In genomic region chr2:160725877-160726864, GRCm38 (mm10) we compare ENCODE assay signal across 19 mouse cellular contexts. TPM values are rescaled to one million over a fixed set of nuclear protein-coding genes. Genes with fewer than 3 reads are reported as not detected.
DNase-seq lines count a peak whose midpoint lies in the region; ATAC-seq and TF ChIP-seq lines count a peak whose summit lies in the region.
"Had no signal": no experiment of that assay in that cellular context is flagged by ENCODE, and none has a peak within 500 bp of the region (broad histone marks: within the 10 kb centered on the region; RNA-seq: fewer than 3 reads in every experiment).

No protein-coding gene starts in this region.

- H3K4me3 ChIP-seq in forebrain, embryonic 12.5 days (replicated peaks): no peak overlapping the region
- no peak overlapping the region for H3K4me3 ChIP-seq in forebrain, embryonic 11.5 days (ENCODE audit: low read depth, low read length)
- no peak overlapping the region for H3K4me3 ChIP-seq in intestine, embryonic 14.5 days (ENCODE audit: low read depth, low read length)
- no peak overlapping the region for H3K4me3 ChIP-seq in intestine, embryonic 15.5 days (replicated peaks)
- no peak overlapping the region for H3K4me3 ChIP-seq in lung, embryonic 16.5 days (ENCODE audit: low read length)
- no peak overlapping the region for H3K4me3 ChIP-seq in lung, adult 2 months (replicated peaks; ENCODE audit: extremely low read depth, low read depth, low read length)
- H3K4me3 ChIP-seq in limb, embryonic 10.5 days: no peak overlapping the region
- H3K4me3 ChIP-seq: hindbrain, embryonic 15.5 days; liver, embryonic 12.5 days had no signal

- no peaks in the 10 kb centered on the region for H3K9me3 ChIP-seq in forebrain, embryonic 12.5 days
- H3K9me3 ChIP-seq in forebrain, embryonic 11.5 days (ENCODE audit: control insufficient read depth, low read length): no peaks in the 10 kb centered on the region
- no peaks in the 10 kb centered on the region for H3K9me3 ChIP-seq in intestine, embryonic 14.5 days (ENCODE audit: control insufficient read depth, low read length)
- no peaks in the 10 kb centered on the region for H3K9me3 ChIP-seq in intestine, embryonic 15.5 days
- H3K9me3 ChIP-seq in lung, embryonic 16.5 days (ENCODE audit: control insufficient read depth, low read length): no peaks in the 10 kb centered on the region
- no peaks in the 10 kb centered on the region for H3K9me3 ChIP-seq in limb, embryonic 10.5 days (replicated peaks)
- H3K9me3 ChIP-seq: hindbrain, embryonic 15.5 days; liver, embryonic 12.5 days had no signal

- peaks cover 18% of the 10 kb centered on the region for H3K4me1 ChIP-seq in forebrain, embryonic 12.5 days
- peaks cover 5% of the 10 kb centered on the region; the same call in 1 of the 2 replicates for H3K4me1 ChIP-seq in forebrain, embryonic 11.5 days (replicated peaks; ENCODE audit: control insufficient read depth, insufficient read depth, low read length)
- H3K4me1 ChIP-seq in intestine, embryonic 14.5 days (replicated peaks; ENCODE audit: control insufficient read depth, insufficient read depth, low read length): peaks cover 9% of the 10 kb centered on the region; the same call in 1 of the 2 replicates
- peaks cover 12% of the 10 kb centered on the region for H3K4me1 ChIP-seq in intestine, embryonic 15.5 days (replicated peaks)
- peaks cover 15% of the 10 kb centered on the region for H3K4me1 ChIP-seq in lung, embryonic 16.5 days (replicated peaks; ENCODE audit: control insufficient read depth, insufficient read depth, low read length)
- peaks cover 10% of the 10 kb centered on the region for H3K4me1 ChIP-seq in lung, adult 2 months (ENCODE audit: control insufficient read depth, insufficient read depth, low read length)
- H3K4me1 ChIP-seq in limb, embryonic 10.5 days: peaks cover 14% of the 10 kb centered on the region

- peaks cover 42% of the 10 kb centered on the region for H3K36me3 ChIP-seq in forebrain, embryonic 12.5 days (replicated peaks)
- peaks cover 5% of the 10 kb centered on the region for H3K36me3 ChIP-seq in forebrain, embryonic 11.5 days (ENCODE audit: control insufficient read depth, insufficient read depth, low read length)
- H3K36me3 ChIP-seq in intestine, embryonic 14.5 days (ENCODE audit: control insufficient read depth, insufficient read depth, low read length): peaks cover 30% of the 10 kb centered on the region
- peaks cover 13% of the 10 kb centered on the region; the same call in 1 of the 2 replicates for H3K36me3 ChIP-seq in intestine, embryonic 15.5 days
- H3K36me3 ChIP-seq in lung, embryonic 16.5 days (ENCODE audit: control insufficient read depth, insufficient read depth, low read length): peaks cover 15% of the 10 kb centered on the region
- H3K36me3 ChIP-seq in limb, embryonic 10.5 days: peaks cover 52% of the 10 kb centered on the region

- no peak overlapping the region for H3K4me2 ChIP-seq in forebrain, embryonic 12.5 days
- H3K4me2 ChIP-seq in forebrain, embryonic 11.5 days (ENCODE audit: low read depth, low read length, severe bottlenecking): no peak overlapping the region
- no peak overlapping the region for H3K4me2 ChIP-seq in intestine, embryonic 14.5 days (ENCODE audit: low read length)
- H3K4me2 ChIP-seq in intestine, embryonic 15.5 days (replicated peaks): no peak overlapping the region
- no peak overlapping the region for H3K4me2 ChIP-seq in lung, embryonic 16.5 days (ENCODE audit: low read depth, low read length)
- H3K4me2 ChIP-seq: hindbrain, embryonic 15.5 days; liver, embryonic 12.5 days had no signal

- WGBS in forebrain, embryonic 12.5 days: 76% methylated on average over 6 of the region's 6 CpGs
- WGBS in forebrain, embryonic 11.5 days: 86% methylated on average over 6 of the region's 6 CpGs
- WGBS in intestine, embryonic 14.5 days: 79% methylated on average over 6 of the region's 6 CpGs
- WGBS in intestine, embryonic 15.5 days: 79% methylated on average over 6 of the region's 6 CpGs
- 61% methylated on average over 6 of the region's 6 CpGs for WGBS in lung, embryonic 16.5 days
- WGBS in lung, adult 2 months: 63% methylated on average over 6 of the region's 6 CpGs
- WGBS in limb, embryonic 10.5 days: 88% methylated on average over 6 of the region's 6 CpGs

- DNase-seq in forebrain, embryonic 11.5 days (ENCODE audit: low spot score): no peak
- peak; percentile 32 for DNase-seq in intestine, embryonic 14.5 days (ENCODE audit: low spot score)
- DNase-seq in lung, adult 2 months: no peak
- peak; percentile 23 for DNase-seq in limb, embryonic 10.5 days (ENCODE audit: low spot score)
- no peak for DNase-seq in cerebellum, adult 9-11 months
- DNase-seq: adrenal gland, postnatal 10 days; cerebellum, adult 11 months; cerebellum, postnatal 36 days; kidney, adult 8-10 months; kidney, postnatal 4 days; midbrain, embryonic 14.5 days; right cerebral cortex, adult 18-20 months; spleen, adult 18-20 months; thymus, adult 2 months had no signal

- TF ChIP-seq CTCF in lung, adult 2 months (IDR thresholded peaks at IDR 0.05; ENCODE audit: insufficient read depth, low read length): no peak

- H3K27ac ChIP-seq in forebrain, embryonic 12.5 days: 0 out of 2 replicates have a peak overlapping the region, but pooled peaks have one; percentile 68
- H3K27ac ChIP-seq in forebrain, embryonic 11.5 days (ENCODE audit: low read depth, low read length): no peak overlapping the region
- no peak overlapping the region for H3K27ac ChIP-seq in intestine, embryonic 14.5 days (ENCODE audit: low read depth)
- no peak overlapping the region for H3K27ac ChIP-seq in intestine, embryonic 15.5 days
- H3K27ac ChIP-seq in lung, embryonic 16.5 days (ENCODE audit: low read length): peak overlapping the region; percentile 7
- no peak overlapping the region for H3K27ac ChIP-seq in limb, embryonic 10.5 days
- H3K27ac ChIP-seq: hindbrain, embryonic 15.5 days; liver, embryonic 12.5 days had no signal

- TF ChIP-seq POLR2A in lung, adult 2 months (IDR thresholded peaks at IDR 0.05; ENCODE audit: borderline replicate concordance, extremely low read depth, low read depth, low read length): no peak

- no peak overlapping the region for H3K9ac ChIP-seq in forebrain, embryonic 12.5 days
- H3K9ac ChIP-seq in forebrain, embryonic 11.5 days (ENCODE audit: low read length): no peak overlapping the region
- H3K9ac ChIP-seq in intestine, embryonic 14.5 days (ENCODE audit: low read length): no peak overlapping the region
- H3K9ac ChIP-seq in intestine, embryonic 15.5 days: no peak overlapping the region
- no peak overlapping the region for H3K9ac ChIP-seq in lung, embryonic 16.5 days (ENCODE audit: low read length)
- H3K9ac ChIP-seq: hindbrain, embryonic 15.5 days; liver, embryonic 12.5 days had no signal

- H3K27me3 ChIP-seq in forebrain, embryonic 12.5 days: peaks cover 8% of the 10 kb centered on the region; the same call in 1 of the 2 replicates
- no peaks in the 10 kb centered on the region for H3K27me3 ChIP-seq in forebrain, embryonic 11.5 days (ENCODE audit: control insufficient read depth, insufficient read depth, low read length)
- no peaks in the 10 kb centered on the region for H3K27me3 ChIP-seq in intestine, embryonic 14.5 days (replicated peaks; ENCODE audit: control insufficient read depth, insufficient read depth, low read length)
- H3K27me3 ChIP-seq in intestine, embryonic 15.5 days (replicated peaks): no peaks in the 10 kb centered on the region
- no peaks in the 10 kb centered on the region for H3K27me3 ChIP-seq in lung, embryonic 16.5 days (ENCODE audit: control insufficient read depth, insufficient read depth, low read depth, low read length)
- H3K27me3 ChIP-seq in limb, embryonic 10.5 days (ENCODE audit: low read depth, poor library complexity, severe bottlenecking): no peaks in the 10 kb centered on the region
- H3K27me3 ChIP-seq: hindbrain, embryonic 15.5 days had no signal

- ATAC-seq in forebrain, embryonic 12.5 days (ENCODE audit: low FRiP score): no peak
- no peak for ATAC-seq in forebrain, embryonic 11.5 days (replicated peaks; ENCODE audit: low FRiP score)
- no peak for ATAC-seq in intestine, embryonic 14.5 days (replicated peaks; ENCODE audit: low FRiP score, low TSS enrichment, low read depth)
- no peak for ATAC-seq in intestine, embryonic 15.5 days
- ATAC-seq in lung, embryonic 16.5 days (ENCODE audit: low read depth): no peak
- ATAC-seq: liver, embryonic 12.5 days had no signal

RNA-seq across cellular contexts. Expression of gene Plcg1, which starts 4.9 kb away (rescaled TPM):
- 91.1 and 100 TPM in 2 replicates for polyA plus RNA-seq in forebrain, embryonic 12.5 days (2016; fragmentation: Nextera tagmentation; extraction: Ambion mirVana)
- polyA plus RNA-seq in forebrain, embryonic 11.5 days (2014; fragmentation: Nextera tagmentation; extraction: Ambion mirVana): 80.7 and 80.8 TPM in 2 replicates
- 45.0 and 47.7 TPM in 2 replicates for polyA plus RNA-seq in intestine, embryonic 14.5 days (2014; fragmentation: Nextera tagmentation; extraction: Ambion mirVana)
- 29.6 and 29.7 TPM in 2 replicates for polyA plus RNA-seq in intestine, embryonic 15.5 days (2015; fragmentation: Nextera tagmentation; extraction: Ambion mirVana)
- 46.0 and 49.6 TPM in 2 replicates for polyA plus RNA-seq in lung, embryonic 16.5 days (2015; fragmentation: Nextera tagmentation; extraction: Ambion mirVana)
- polyA plus RNA-seq in lung, adult 2 months (2012; rRNA removed): 127 and 135 TPM in 2 replicates
- polyA plus RNA-seq in limb, embryonic 10.5 days (2016; fragmentation: Nextera tagmentation; extraction: Ambion mirVana): 76.7 and 93.9 TPM in 2 replicates

Comparison
In these comparisons a context has a peak if more than half of its experiments do, and no peak if none do; other contexts are left out.
1. H3K27ac ChIP-seq: peak in forebrain, embryonic 12.5 days (single experiment) and lung, embryonic 16.5 days (single experiment); none in forebrain, embryonic 11.5 days (single experiment), intestine, embryonic 14.5 days (single experiment), intestine, embryonic 15.5 days (single experiment) and limb, embryonic 10.5 days (single experiment).
2. DNase-seq: peak in intestine, embryonic 14.5 days (single experiment) and limb, embryonic 10.5 days (single experiment); none in forebrain, embryonic 11.5 days (single experiment), lung, adult 2 months (single experiment) and cerebellum, adult 9-11 months (single experiment).